Comparison of ENCODE assay signal across 28 mouse cellular contexts in genomic region chr1:171731195-171731594, GRCm38 (mm10). TPM values are rescaled to one million over a fixed set of nuclear protein-coding genes. Genes with fewer than 3 reads are reported as not detected.
DNase-seq lines count a peak whose midpoint lies in the region; ATAC-seq and TF ChIP-seq lines count a peak whose summit lies in the region.
"Had no signal": no experiment of that assay in that cellular context is flagged by ENCODE, and none has a peak within 500 bp of the region (broad histone marks: within the 10 kb centered on the region; RNA-seq: fewer than 3 reads in every experiment).

No protein-coding gene starts in this region.

- no peak overlapping the region for H3K4me2 ChIP-seq in intestine, postnatal 0 days (replicated peaks; ENCODE audit: low read depth)
- H3K4me2 ChIP-seq in intestine, embryonic 15.5 days (replicated peaks), result no peak overlapping the region
- H3K4me2 ChIP-seq: embryonic facial prominence, embryonic 15.5 days; forebrain, embryonic 15.5 days; heart, embryonic 15.5 days; limb, embryonic 12.5 days; liver, embryonic 11.5 days; midbrain, embryonic 12.5 days; neural tube, embryonic 12.5 days had no signal

- no peaks in the 10 kb centered on the region for H3K4me1 ChIP-seq in intestine, postnatal 0 days (replicated peaks; ENCODE audit: control insufficient read depth, insufficient read depth, low read length)
- no peaks in the 10 kb centered on the region for H3K4me1 ChIP-seq in intestine, embryonic 15.5 days (replicated peaks)
- H3K4me1 ChIP-seq: embryonic facial prominence, embryonic 15.5 days; forebrain, embryonic 15.5 days; heart, embryonic 15.5 days; limb, embryonic 12.5 days; midbrain, embryonic 12.5 days; neural tube, embryonic 12.5 days had no signal

- ATAC-seq in CD4-positive, CD25-positive, alpha-beta regulatory T cell, adult 4 months, result no peak
- no peak for ATAC-seq in intestine, postnatal 0 days
- no peak for ATAC-seq in intestine, embryonic 15.5 days
- ATAC-seq: forebrain, embryonic 15.5 days; hindbrain, embryonic 16.5 days; liver, postnatal 0 days had no signal

- H3K27ac ChIP-seq in intestine, postnatal 0 days (ENCODE audit: low read depth, low read length), result no peak overlapping the region
- H3K27ac ChIP-seq in intestine, embryonic 15.5 days, result no peak overlapping the region
- H3K27ac ChIP-seq: embryonic facial prominence, embryonic 15.5 days; forebrain, embryonic 15.5 days; heart, embryonic 15.5 days; kidney, postnatal 0 days; limb, embryonic 12.5 days; midbrain, embryonic 12.5 days; neural tube, embryonic 12.5 days had no signal

- DNase-seq in CD4-positive, CD25-positive, alpha-beta regulatory T cell, adult 2 months (ENCODE audit: low read depth, low spot score), result peak; percentile 37
- peak; percentile 23 for DNase-seq in thymus, postnatal 0 days (ENCODE audit: low spot score)
- no peak for DNase-seq in thymus, postnatal 36 days
- DNase-seq in naive thymus-derived CD4-positive, alpha-beta T cell, adult 2 months (ENCODE audit: low read depth), result peak; percentile 16
- DNase-seq in right cerebral cortex, postnatal 36 days (ENCODE audit: low spot score in 2 of 2), result no peak
- DNase-seq: adrenal gland, postnatal 36 days; cerebellum, adult 11 months; cerebellum, adult 9-11 months; gastrocnemius, postnatal 36 days; heart, postnatal 36 days; kidney, adult 18-20 months; liver, postnatal 0 days; lung, postnatal 10 days; retina, postnatal 1 day; right cerebral cortex, postnatal 4 days; thymus, postnatal 25 days had no signal

- H3K9ac ChIP-seq in intestine, postnatal 0 days (ENCODE audit: low read depth, low read length), result no peak overlapping the region
- no peak overlapping the region for H3K9ac ChIP-seq in intestine, embryonic 15.5 days
- H3K9ac ChIP-seq: embryonic facial prominence, embryonic 15.5 days; forebrain, embryonic 15.5 days; heart, embryonic 15.5 days; limb, embryonic 12.5 days; liver, postnatal 0 days; midbrain, embryonic 12.5 days; neural tube, embryonic 12.5 days had no signal

- H3K27me3 ChIP-seq in intestine, postnatal 0 days (replicated peaks; ENCODE audit: control insufficient read depth, insufficient read depth, low read length), result no peaks in the 10 kb centered on the region
- no peaks in the 10 kb centered on the region for H3K27me3 ChIP-seq in intestine, embryonic 15.5 days (replicated peaks)
- H3K27me3 ChIP-seq: embryonic facial prominence, embryonic 15.5 days; forebrain, embryonic 15.5 days; heart, embryonic 15.5 days; limb, embryonic 12.5 days; midbrain, embryonic 12.5 days; neural tube, embryonic 12.5 days had no signal

- TF ChIP-seq CTCF in intestine, postnatal 0 days (IDR thresholded peaks at IDR 0.05; ENCODE audit: low read depth), result peak; percentile 22; the same call in 1 of the 2 replicates

- H3K4me3 ChIP-seq in intestine, postnatal 0 days (ENCODE audit: low read depth, low read length), result no peak overlapping the region
- no peak overlapping the region for H3K4me3 ChIP-seq in intestine, embryonic 15.5 days (replicated peaks)
- H3K4me3 ChIP-seq: embryonic facial prominence, embryonic 15.5 days; forebrain, embryonic 15.5 days; heart, embryonic 15.5 days; limb, embryonic 12.5 days; midbrain, embryonic 12.5 days; neural tube, embryonic 12.5 days had no signal

- H3K36me3 ChIP-seq in intestine, postnatal 0 days (ENCODE audit: control insufficient read depth, insufficient read depth), result no peaks in the 10 kb centered on the region
- H3K36me3 ChIP-seq in intestine, embryonic 15.5 days, result no peaks in the 10 kb centered on the region
- H3K36me3 ChIP-seq: embryonic facial prominence, embryonic 15.5 days; forebrain, embryonic 15.5 days; heart, embryonic 15.5 days; limb, embryonic 12.5 days; midbrain, embryonic 12.5 days; neural tube, embryonic 12.5 days had no signal

- no peaks in the 10 kb centered on the region for H3K9me3 ChIP-seq in intestine, postnatal 0 days (ENCODE audit: control insufficient read depth)
- H3K9me3 ChIP-seq in intestine, embryonic 15.5 days, result no peaks in the 10 kb centered on the region
- H3K9me3 ChIP-seq: embryonic facial prominence, embryonic 15.5 days; forebrain, embryonic 15.5 days; heart, embryonic 15.5 days; midbrain, embryonic 12.5 days had no signal

RNA-seq across cellular contexts. Expression of gene Slamf1, which starts 35.7 kb away (rescaled TPM):
- polyA plus RNA-seq in CD4-positive, CD25-positive, alpha-beta regulatory T cell, adult 4 months (2017; shearing (Covaris generic)), result 10 to 100 TPM; 72.6 to 97.4 TPM
- 0.14 TPM in 1 of 2 replicates, not detected in the other for polyA plus RNA-seq in intestine, postnatal 0 days (2015; fragmentation: Nextera tagmentation; extraction: Ambion mirVana)
- polyA plus RNA-seq in intestine, embryonic 15.5 days (2015; fragmentation: Nextera tagmentation; extraction: Ambion mirVana), result 0.09 and 0.14 TPM in 2 replicates
- 26.0 and 28.0 TPM in 2 replicates for polyA plus RNA-seq in thymus, postnatal 0 days (2015; fragmentation: Nextera tagmentation; extraction: Ambion mirVana)

RNA-seq across cellular contexts. Expression of gene Cd48, which starts 49.4 kb away (rescaled TPM):
- 100 to 1,000 TPM; 451 to 548 TPM for polyA plus RNA-seq in CD4-positive, CD25-positive, alpha-beta regulatory T cell, adult 4 months (2017; shearing (Covaris generic))
- polyA plus RNA-seq in intestine, postnatal 0 days (2015; fragmentation: Nextera tagmentation; extraction: Ambion mirVana), result 3.9 and 4.3 TPM in 2 replicates
- polyA plus RNA-seq in intestine, embryonic 15.5 days (2015; fragmentation: Nextera tagmentation; extraction: Ambion mirVana), result 3.8 and 4.5 TPM in 2 replicates
- 100 and 114 TPM in 2 replicates for polyA plus RNA-seq in thymus, postnatal 0 days (2015; fragmentation: Nextera tagmentation; extraction: Ambion mirVana)

Comparison
In these comparisons a context has a peak if more than half of its experiments do, and no peak if none do; other contexts are left out.
1. DNase-seq: peak in CD4-positive, CD25-positive, alpha-beta regulatory T cell, adult 2 months (single experiment), thymus, postnatal 0 days (single experiment) and naive thymus-derived CD4-positive, alpha-beta T cell, adult 2 months (single experiment); none in thymus, postnatal 36 days (0 of 2) and right cerebral cortex, postnatal 36 days (0 of 2).
2. RNA of gene Slamf1, which starts 35.7 kb away (polyA plus RNA-seq): 72.6 to 97.4 TPM in CD4-positive, CD25-positive, alpha-beta regulatory T cell, adult 4 months and 26.0 to 28.0 TPM in thymus, postnatal 0 days; 0.09 to 0.14 TPM in intestine, embryonic 15.5 days and 0.14 TPM in intestine, postnatal 0 days; every median in the first group is over 10 times any median in the second.
3. RNA of gene Cd48, which starts 49.4 kb away (polyA plus RNA-seq): 451 to 548 TPM in CD4-positive, CD25-positive, alpha-beta regulatory T cell, adult 4 months and 100 to 114 TPM in thymus, postnatal 0 days; 3.9 to 4.3 TPM in intestine, postnatal 0 days and 3.8 to 4.5 TPM in intestine, embryonic 15.5 days; every median in the first group is over 10 times any median in the second.